Mouse (Mus musculus) left cerebral cortex, adult 11 months (tissue): ENCODE results near the gene Abcc2.
A peak's percentile ranks its signal among the peaks of the same experiment; 100 is the strongest.

Experiments
- DNase-seq: peaks from one replicate; pipeline ENCODE4 v3.0.0; 2022; ENCODE audit warnings: low spot score

Abcc2 gene

DNA sequence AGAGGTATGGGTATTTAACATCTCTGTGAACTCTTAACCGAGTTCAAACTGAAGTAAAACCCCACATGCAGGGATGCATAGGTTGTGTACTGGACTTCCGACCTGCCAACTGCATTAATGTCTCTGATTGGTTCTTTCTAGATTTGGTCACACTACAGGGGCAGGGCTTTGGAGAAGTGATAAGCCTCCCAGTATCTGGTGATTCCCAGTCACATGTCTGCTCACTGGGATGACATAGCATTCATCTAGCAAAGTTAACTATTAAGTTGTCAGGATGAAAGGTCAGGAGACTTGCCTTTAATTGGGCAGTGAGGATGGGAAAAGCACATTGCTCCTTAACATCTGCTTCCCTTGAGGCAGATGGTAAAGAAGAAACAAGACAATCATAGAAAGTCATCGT, at the start of gene Abcc2:
Gene Abcc2 (plus strand): TSS at position 213 of the 400 bp plus-strand sequence.
- DNase-seq = no peak

DNA sequence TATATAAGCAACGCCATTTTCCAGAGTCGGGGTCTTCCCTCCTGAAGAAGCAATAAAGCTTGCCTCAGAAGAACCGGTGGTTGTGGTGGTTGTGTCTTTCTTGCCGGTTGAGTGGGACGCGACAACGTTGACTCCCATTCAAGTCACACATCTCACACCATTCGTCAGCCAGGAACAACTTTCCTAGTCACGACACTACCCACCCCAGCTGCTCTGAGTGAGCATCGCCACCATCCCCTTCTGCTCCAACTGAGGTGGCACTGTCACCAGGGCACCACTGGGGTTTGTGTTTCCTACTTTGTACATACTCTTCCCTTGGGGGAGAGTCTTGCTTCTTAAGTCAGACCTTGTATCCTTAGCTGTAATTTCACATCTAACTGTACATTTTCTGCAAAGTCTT, 43.6 kb upstream of the Abcc2 start:
- no peak for DNase-seq

DNA sequence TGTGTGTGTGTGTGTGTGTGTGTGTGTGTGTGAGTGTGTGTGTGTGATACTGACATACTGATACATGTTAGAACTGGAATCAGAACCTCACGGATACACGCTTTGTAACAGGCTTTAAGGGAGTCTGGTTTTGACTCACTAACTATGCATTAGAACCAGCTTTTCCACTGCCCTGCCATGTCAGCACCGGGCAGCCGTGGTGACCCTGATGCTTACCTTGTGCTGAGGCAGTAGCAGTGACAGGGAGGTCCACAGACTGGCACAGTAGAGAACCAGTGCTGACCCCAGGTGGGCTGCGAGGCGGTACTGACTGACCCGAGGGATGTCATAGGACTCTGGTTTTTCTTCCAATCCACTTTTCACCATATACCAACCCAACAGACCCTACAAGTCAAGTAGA, 38.6 kb upstream of the Abcc2 start:
- no peak for DNase-seq

DNA sequence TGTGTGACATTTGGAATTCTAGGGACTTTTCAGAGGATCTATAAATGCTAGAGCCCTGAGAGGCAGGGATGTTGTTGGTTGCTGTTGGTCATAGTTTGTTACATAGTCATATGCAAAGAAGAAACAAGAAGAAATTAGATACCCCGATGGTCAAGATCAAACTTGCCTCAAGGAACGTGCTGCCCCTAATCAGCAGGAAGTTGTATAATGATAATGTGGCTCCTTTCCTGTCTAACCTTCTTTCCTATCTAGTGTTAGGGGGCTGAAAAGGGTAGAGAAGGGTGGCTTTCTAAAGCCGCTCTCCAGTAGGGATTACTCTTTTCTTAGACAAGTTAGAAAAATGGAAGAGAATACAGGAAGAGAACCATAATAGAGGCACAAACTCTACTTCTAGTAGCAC, 36.3 kb upstream of the Abcc2 start:
- no peak for DNase-seq

DNA sequence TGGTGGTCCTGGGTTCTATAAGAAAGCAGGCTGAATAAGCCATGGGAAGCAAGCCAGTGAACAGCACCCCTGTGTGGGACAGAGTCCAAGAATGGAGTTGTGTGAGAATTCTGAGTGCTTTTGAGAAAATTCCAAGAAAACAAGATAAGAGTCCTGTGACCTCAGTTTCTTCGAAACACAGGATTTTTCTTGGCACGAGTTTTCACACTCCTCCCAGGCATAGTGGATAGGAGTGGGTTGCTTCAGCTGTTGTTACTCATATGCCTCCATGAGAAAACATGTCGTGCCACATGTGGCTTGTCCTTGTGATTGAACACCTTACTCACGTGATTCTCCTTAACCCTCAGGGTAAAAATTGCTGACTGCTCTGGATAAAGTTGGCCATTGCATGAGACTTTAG, 34.1 kb upstream of the Abcc2 start:
- DNase-seq = no peak

DNA sequence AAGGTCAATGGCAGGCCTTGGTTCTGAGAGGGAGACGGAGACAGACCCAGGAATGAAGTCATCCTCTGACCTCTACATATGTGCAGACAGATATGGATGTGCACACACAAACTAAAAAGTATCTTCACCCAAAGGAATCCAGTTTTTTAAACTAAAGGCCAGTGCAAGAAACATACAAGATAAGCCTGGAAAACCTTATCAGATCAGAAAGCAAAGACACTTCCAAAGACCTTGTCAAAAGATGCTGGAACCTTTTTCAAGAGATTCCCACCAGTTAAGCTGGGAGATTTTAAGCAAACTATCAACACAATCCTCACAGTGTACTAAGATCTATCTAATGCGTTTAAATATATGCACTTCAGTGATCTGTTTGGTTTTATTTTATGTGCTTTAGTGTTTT, 32.0 kb upstream of the Abcc2 start:
- no peak for DNase-seq

DNA sequence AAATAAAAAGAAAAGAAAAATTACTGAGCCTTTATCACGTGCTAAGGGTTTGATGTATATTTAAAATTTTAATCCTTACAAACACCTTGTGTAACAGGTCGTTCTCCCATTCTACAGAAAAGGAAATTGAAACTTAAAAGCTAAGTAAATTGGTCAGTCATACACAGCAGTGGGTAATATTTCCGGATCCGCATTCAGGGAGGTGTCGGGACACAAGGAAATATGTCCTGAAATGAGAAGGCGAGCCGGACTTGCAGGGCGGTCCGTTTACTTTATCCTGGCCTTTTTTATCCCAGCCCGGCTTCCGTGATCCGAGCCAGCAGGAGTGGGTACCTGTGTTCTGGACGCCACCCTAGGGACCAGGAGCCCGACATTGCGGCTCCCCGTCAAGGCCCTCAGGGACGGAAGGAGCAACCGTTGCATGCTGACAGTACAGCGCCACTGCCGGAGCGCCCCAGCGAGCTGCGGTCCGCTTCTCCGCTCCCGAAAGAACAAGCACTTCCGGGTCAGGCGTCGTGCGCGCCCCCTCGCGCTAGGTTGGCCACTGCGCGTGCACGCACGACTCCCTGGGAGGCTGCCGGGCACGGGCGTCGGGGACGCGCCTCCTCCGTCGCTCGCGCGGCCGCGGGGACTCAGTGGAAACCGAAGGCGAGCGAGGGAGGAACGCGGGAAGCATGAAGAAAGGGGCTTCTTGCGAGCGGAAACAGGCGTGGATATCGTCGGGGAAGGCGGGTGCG, 29.3 kb upstream of the Abcc2 start, which contains the start of the genes Cutc and Cox15:
Gene Cutc (plus strand): TSS at position 508 of the 737 bp plus-strand sequence.
Gene Cox15 (minus strand): TSS at position 512 of the 737 bp plus-strand sequence.
- DNase-seq = peak; percentile 90

DNA sequence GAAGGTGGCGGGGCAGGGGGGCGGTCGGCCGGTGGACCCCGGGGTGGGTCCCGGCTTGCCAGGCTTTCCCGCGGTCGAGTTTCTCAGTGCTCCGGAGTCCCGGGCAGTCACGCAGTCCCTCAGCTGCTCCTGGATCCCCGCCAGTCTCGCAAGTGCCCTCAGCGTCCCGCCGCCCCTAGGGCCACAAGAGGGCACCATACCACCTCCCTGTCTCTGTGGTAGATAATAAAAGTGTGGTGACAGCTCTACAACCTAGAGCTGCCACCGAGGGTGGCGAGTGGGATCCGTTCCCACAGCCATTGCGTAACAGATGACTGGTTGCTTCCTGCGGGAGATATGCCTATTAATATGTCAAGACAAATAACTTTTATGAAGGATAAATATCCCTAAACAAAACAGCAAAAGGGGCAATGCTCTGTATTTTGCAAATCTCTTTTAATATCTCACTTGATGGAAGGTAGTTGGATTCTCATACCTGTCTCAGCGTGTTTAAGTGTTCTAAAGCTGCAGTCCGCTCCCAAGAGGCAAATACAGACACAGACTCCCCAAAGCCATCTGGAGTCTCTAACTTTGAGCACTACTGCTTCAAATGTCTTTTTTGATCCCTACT, 28.7 kb upstream of the Abcc2 start:
- DNase-seq = peak; percentile 81

DNA sequence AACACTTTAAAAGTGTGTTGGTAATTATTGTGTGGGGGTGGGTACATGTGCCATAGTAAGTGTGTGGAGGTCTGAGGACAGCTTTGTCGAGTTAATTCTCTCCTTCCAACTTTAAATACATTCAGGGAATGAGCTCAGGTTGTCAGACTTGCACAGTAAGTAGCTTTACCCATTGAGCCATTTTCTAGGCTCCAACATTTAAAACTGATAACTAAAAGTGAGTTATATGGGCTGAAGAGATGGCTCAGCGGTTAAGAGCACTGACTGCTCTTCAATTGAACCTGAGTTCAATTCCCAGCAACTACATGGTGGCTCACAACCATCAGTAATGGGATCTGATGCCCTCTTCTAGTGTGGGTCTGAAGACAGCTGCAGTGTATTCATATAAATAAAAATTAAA, 27.8 kb upstream of the Abcc2 start:
- DNase-seq = no peak

DNA sequence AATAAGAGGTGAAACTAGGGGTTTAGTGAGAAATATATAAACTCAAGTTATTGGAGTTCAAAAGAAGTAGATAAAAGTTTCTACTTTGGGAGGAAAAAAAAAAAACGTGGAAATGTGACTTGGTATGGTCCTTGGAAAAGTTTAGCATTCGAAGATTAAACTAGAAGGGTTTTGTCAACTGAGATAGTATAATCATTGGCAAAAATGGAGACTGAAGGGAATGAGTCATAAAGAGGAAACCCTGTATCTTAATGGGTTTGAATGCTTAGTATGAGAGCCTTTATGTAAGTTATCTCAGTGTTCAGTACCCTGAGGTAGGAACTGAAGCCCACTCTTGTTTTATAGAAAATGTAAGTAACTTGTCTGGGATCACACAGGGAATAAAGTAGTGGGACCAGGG, 27.1 kb upstream of the Abcc2 start:
- DNase-seq = no peak

DNA sequence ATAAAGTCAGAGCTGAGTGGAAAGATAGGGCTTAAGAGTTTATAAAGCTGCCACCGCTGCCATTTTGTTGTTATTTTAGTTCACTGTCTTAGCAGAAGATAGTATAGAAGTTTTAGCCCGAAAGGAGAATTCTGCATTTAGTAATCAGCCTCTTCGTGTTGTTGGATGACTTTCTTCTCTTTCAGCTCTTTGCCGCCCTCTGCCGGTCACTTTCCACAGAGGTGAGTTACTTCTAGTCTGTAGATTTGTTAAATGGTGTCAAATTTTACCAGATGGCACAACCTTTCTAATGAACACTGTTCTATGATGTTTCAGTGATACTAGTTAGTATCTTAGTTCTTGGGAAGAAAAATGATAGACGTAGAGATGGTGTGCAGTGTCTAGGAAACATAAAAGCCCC, 21.5 kb upstream of the Abcc2 start:
- no peak for DNase-seq

DNA sequence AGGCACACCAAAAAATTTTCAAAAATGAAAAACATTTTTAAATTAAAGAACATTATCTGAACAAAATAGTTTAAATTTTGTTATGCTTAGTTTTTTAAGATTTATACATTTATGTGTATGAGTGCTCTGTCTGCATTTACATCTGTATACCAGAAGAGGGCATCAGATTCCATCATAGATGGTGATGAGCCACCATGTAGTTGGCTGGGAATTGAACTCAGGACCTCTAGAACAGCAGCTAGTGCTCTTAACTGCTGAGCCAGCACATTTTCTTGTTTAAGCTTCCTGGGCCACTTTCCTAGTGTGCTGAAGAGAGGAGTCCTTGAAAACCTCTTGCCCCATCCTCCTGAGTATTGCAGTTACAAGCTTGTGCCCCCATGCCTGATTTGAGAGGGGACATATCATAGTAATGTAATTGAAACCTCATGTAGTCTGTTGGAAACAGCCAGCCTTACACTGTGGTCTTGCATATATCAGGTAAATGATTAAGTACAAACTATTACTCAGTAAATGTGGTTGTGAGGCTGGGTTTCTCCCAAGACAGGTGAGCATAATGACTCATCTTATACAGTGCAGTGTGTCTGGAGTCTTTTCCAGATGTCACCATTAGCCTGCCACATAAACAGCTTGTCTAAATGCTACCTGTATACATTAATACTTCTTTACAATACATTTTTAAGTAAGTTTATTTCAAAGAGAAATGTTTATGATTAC, 20.3 kb upstream of the Abcc2 start:
- DNase-seq = no peak

DNA sequence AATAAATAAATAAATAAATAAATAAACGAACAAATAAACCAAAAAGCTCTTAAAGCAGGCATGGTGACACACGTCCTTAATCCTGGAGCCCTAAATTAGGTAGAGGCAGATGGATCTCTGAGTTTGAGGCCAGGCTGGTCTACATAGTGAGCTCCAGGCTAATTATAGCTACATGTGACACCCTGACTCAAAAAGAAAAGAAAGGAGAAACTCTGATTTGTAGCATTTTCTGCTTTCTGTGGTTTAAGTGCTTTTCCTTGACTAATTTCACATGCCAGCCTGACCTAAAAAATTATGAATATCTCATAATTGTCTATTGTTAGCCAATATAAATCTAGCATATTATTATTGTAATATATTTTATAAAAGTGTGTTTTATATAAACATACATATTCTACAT, 19.6 kb upstream of the Abcc2 start:
- no peak for DNase-seq

DNA sequence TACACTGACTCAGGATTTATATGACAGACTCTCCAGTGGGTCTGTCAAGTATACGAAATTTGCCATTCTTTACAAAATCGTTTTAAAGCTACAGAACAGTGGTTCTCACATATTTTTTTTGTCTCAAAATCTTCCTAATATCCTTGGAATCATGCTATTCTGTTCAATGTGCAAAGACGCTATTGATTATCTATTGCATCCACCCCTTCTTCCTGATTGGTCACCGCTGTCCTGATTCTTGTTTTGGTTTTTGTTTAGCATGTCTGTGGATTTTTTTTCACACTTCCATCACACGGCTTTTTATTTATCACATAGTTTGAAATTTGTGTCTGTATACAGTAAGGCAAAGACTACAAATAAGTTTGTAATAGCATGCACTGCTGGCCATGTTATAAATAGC, 15.5 kb upstream of the Abcc2 start:
- DNase-seq = no peak

DNA sequence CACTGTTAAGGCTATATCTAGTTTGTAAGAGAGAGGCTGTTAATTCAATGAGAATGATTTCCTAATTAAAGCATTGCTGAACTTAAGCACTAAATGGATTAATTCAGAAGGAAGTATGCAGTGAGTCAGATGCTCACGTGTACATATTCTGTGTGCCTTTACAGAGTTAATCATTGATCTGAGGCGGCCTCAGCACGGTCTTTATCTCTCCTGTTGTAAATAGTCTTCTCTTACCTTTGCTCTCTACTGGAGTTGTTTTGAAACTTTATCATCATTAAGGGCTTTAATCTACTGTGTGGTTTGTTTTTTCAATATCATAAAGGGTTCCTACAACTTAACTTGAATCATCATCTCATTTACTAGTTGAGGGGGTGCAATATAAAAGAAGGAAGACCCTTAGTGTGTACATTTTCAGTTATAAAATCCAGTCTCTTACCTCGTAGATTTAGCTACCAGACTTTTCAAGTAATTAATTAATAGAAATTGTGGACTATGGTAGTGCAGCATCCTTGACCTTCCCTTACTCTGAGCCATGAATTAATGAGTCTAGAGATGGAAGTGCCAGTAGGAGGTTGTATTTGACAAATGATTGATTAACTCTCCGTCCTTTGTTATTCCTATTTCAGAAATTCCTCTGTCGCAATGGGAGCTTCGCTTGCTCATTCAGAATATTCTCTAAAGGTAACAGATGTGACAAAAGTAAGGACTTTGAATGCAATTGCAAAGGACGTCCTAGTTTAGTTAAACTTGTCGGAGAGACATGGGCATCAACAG, 14.3 kb upstream of the Abcc2 start:
- DNase-seq = no peak

DNA sequence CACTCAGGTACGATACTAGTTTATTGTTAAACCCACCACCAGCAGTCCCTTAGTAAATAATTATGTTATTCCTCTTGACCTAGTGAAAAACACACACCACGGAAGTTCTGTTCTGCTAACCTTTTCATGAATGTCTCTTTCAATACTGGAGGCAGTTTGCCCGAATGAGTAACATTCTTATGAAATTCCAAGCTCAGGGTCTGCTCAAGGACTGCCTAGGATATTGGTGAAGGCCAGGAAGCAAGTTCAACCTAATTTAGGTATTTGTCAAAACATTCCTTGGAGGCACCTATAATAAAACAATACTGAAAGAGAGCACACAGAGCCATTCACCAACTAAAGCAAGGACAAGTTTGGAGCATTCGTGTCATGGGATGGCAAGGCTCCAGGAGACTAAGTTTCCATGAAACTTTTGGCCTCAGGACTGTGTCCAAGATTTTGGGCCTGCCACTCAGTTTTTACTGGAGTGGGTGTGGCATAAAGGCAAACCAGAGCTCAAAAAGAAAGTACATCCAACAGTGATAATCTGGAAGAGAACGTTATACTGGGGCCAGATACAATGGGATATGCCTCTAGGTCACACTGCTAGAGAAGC, 12.5 kb upstream of the Abcc2 start:
- DNase-seq = no peak

DNA sequence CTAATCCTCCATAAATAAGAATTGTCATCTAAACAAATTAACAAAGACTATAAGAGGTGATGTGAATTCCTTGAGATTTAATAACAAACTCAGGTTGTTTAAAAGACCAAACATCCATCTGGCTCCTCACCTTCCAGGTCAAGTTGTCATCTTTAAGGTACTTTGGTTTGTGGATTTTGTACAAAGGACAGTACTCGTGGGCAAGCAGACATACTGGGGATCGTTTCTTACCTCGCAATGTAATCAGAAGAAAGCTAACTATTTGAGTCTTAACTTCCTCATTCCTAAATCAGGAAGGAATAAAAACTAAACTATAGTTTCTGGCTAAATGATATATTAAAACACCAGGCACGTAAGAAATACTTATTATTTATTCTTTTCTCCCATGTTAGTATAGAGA, 11.4 kb upstream of the Abcc2 start:
- DNase-seq = no peak

DNA sequence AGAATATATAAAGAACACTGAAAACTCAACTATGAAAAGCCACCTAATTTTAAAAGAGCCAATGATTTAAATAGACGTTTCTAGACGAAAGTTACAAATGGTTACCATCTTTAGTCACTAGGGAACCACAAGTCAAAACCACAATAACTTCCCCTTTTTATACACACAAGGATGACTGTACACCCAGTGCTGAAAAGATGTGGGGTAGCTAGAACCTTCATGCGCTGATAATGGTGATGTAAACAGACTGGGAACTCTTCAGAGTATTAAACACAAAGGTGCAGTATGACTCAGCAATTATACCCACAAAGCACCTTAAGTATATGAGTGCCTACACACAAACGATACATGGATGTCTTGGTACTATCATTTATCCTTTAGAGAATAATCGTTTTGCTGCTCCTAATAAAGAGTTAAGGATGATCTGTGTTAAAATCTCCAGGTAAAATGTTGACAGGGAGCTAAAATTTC, 10.5 kb upstream of the Abcc2 start:
- no peak for DNase-seq

DNA sequence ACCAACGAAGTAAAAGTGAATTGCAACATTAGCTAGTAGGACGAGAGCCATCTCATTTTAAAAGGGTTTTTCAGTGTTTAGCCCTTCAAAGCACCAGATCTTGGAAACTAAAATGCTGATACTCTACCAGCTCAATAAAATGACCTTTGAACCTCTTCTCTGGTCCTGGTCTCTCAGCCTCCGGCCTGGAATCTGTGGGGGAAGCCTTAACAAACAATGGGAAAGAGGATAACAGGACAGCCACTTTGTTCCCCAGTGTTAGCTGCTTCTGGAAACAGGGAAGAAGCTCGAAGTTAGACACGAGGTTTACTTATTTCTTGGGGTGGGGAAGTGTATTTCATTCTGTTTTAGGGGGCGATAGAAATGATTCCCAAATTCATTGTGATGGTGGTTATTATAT, 9.7 kb upstream of the Abcc2 start:
- DNase-seq = no peak

DNA sequence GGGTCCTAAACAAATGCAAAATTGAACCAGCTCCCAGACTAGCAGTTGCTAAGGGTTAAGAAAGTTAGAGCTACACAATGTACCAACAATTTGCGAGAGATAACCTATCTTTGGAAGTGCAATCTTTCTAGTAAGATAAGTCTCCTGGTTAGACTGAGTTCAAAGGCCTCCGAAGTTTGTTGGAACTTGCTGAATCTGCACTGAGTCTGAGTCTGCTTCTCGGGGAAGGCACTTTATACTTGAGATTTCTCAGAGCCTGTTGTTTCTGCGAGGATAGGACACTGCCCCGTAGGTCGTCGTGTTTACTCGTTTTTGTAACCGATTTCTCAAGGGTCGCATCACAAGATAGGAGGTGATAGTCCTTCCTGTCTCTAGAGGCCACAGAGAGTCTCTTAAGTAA, 6.6 kb upstream of the Abcc2 start:
- no peak for DNase-seq

DNA sequence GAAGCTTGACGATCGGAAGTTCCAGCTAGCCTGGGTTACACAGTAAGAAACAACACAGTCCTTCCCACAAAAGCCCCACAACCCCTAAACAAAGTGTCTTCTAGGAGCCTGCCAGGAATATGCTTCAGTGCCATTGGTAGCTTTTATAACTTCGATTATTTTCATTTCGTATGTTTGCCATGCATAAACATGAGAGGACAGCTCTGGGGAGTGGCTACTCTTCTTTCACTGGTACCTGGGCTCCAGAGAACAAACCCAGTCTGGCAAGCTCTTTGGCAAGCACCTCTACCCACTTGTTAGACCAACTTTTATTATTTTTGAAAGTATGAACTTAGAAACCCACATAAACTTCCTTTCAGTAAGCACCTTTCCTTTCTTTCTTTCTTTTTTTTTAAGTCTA, 5.4 kb upstream of the Abcc2 start:
- DNase-seq = no peak

DNA sequence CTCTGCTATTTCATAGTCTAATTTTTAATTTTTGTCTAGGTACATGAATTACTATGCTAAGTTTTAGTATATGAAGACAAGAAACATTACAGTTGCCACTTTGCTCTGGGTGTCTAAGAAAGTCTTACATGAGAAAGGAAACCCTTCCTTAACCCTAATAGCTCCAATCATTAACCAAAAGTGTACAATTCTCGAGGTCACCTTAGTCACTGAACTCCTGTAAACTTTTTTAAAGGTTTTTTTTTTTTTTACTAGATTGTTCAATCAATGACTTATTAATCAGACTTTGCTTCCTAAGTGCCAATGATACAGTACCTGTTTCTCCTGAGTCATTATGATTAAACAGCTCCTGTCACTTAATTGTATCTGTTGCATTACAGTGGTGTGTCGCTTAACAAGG, 4.7 kb upstream of the Abcc2 start:
- DNase-seq = no peak
